In genomic region chr6:128849902-128850301, GRCm38 (mm10) we compare ENCODE assay signal across 10 mouse cellular contexts. TPM values are rescaled to one million over a fixed set of nuclear protein-coding genes. Genes with fewer than 3 reads are reported as not detected.
DNase-seq lines count a peak whose midpoint lies in the region; ATAC-seq and TF ChIP-seq lines count a peak whose summit lies in the region.
"Had no signal": no experiment of that assay in that cellular context is flagged by ENCODE, and none has a peak within 500 bp of the region (broad histone marks: within the 10 kb centered on the region; RNA-seq: fewer than 3 reads in every experiment).

No protein-coding gene starts in this region.

- H3K36me3 ChIP-seq in liver, adult 2 months (ENCODE audit: control insufficient read depth, insufficient read depth, low read length): no peaks in the 10 kb centered on the region
- H3K36me3 ChIP-seq in liver, embryonic 12.5 days: no peaks in the 10 kb centered on the region
- no peaks in the 10 kb centered on the region for H3K36me3 ChIP-seq in lung, postnatal 0 days (ENCODE audit: insufficient read depth, low read length)
- no peaks in the 10 kb centered on the region for H3K36me3 ChIP-seq in stomach, postnatal 0 days (ENCODE audit: control insufficient read depth, insufficient read depth, low read length)

- intact Hi-C loops in gastrocnemius, postnatal 14 days (cut with DNase I; ENCODE audit: low total_unique reads): loop anchor here (5.0 to 10.0 kb wide), 4 partner anchors 217 to 515 kb away; no protein-coding TSS in a partner anchor

- no peak for TF ChIP-seq EP300 in lung, postnatal 0 days (IDR thresholded peaks at IDR 0.05)
- no peak for TF ChIP-seq EP300 in stomach, postnatal 0 days (optimal IDR thresholded peaks at IDR 0.05)

- H3K27me3 ChIP-seq in liver, adult 2 months (ENCODE audit: control insufficient read depth, insufficient read depth, low read length): no peaks in the 10 kb centered on the region
- no peaks in the 10 kb centered on the region for H3K27me3 ChIP-seq in liver, embryonic 12.5 days (replicated peaks)
- H3K27me3 ChIP-seq in lung, postnatal 0 days (replicated peaks; ENCODE audit: insufficient read depth, low read length): no peaks in the 10 kb centered on the region
- H3K27me3 ChIP-seq in stomach, postnatal 0 days (ENCODE audit: control insufficient read depth, insufficient read depth, low read length): no peaks in the 10 kb centered on the region

- no peak overlapping the region for H3K9ac ChIP-seq in liver, adult 2 months (ENCODE audit: low read depth, low read length)
- no peak overlapping the region for H3K9ac ChIP-seq in liver, embryonic 12.5 days
- no peak overlapping the region for H3K9ac ChIP-seq in lung, postnatal 0 days (replicated peaks; ENCODE audit: low read depth)
- no peak overlapping the region for H3K9ac ChIP-seq in stomach, postnatal 0 days (ENCODE audit: low read length)

- H3K4me1 ChIP-seq in liver, adult 2 months (ENCODE audit: control insufficient read depth, insufficient read depth, low read length): peaks cover 6% of the 10 kb centered on the region
- H3K4me1 ChIP-seq in liver, embryonic 12.5 days: peaks cover 10% of the 10 kb centered on the region
- no peaks in the 10 kb centered on the region for H3K4me1 ChIP-seq in lung, postnatal 0 days (ENCODE audit: insufficient read depth, low read depth, low read length)
- H3K4me1 ChIP-seq in stomach, postnatal 0 days (replicated peaks; ENCODE audit: control insufficient read depth, insufficient read depth): no peaks in the 10 kb centered on the region

- H3K4me2 ChIP-seq in liver, embryonic 12.5 days: no peak overlapping the region
- H3K4me2 ChIP-seq in lung, postnatal 0 days (replicated peaks; ENCODE audit: low read depth, low read length): no peak overlapping the region
- H3K4me2 ChIP-seq in stomach, postnatal 0 days (replicated peaks; ENCODE audit: low read depth): no peak overlapping the region

- 43% methylated on average over 2 of the region's 2 CpGs for WGBS in liver, adult 2 months
- whole genome bisulfite sequencing in liver, embryonic 12.5 days (ENCODE audit: insufficient replicate concordance): 46% methylated on average over 2 of the region's 2 CpGs
- WGBS in lung, postnatal 0 days: 52% methylated on average over 2 of the region's 2 CpGs
- WGBS in stomach, postnatal 0 days: 52% methylated on average over 2 of the region's 2 CpGs

- no peaks in the 10 kb centered on the region for H3K9me3 ChIP-seq in liver, embryonic 12.5 days (replicated peaks)
- H3K9me3 ChIP-seq in lung, postnatal 0 days (ENCODE audit: low read length): no peaks in the 10 kb centered on the region
- H3K9me3 ChIP-seq in stomach, postnatal 0 days (ENCODE audit: control insufficient read depth, low read length): no peaks in the 10 kb centered on the region

- TF ChIP-seq POLR2A in liver, adult 2 months (IDR thresholded peaks at IDR 0.05; ENCODE audit: extremely low read depth, insufficient read depth, low read length): no peak
- no peak for TF ChIP-seq POLR2A in brain, embryonic 14.5 days (IDR thresholded peaks at IDR 0.05; ENCODE audit: borderline replicate concordance, extremely low read depth, insufficient read depth, insufficient read length, poor library complexity, severe bottlenecking)

- H3K27ac ChIP-seq in liver, adult 2 months (replicated peaks; ENCODE audit: insufficient read depth, low read depth, low read length): no peak overlapping the region
- no peak overlapping the region for H3K27ac ChIP-seq in liver, embryonic 12.5 days
- H3K27ac ChIP-seq in lung, postnatal 0 days (ENCODE audit: low read length): 0 out of 2 replicates have a peak overlapping the region, but pooled peaks have one; percentile 22
- no peak overlapping the region for H3K27ac ChIP-seq in stomach, postnatal 0 days (replicated peaks)

- peak; percentile 14 for DNase-seq in cerebellum, adult 11 months
- DNase-seq in cerebellum, adult 11-12 months: no peak
- DNase-seq in liver, adult 2 months (ENCODE audit: extremely low read depth, low read depth, low spot score): peak; percentile 62
- peak; percentile 73 for DNase-seq in brain, embryonic 14.5 days (ENCODE audit: low read depth)
- peak; percentile 26 for DNase-seq in gastrocnemius, postnatal 14 days
- peak; percentile 78 for DNase-seq in lung, postnatal 0 days (ENCODE audit: low spot score)
- DNase-seq in stomach, postnatal 0 days (ENCODE audit: low spot score): peak; percentile 76

- TF ChIP-seq CTCF in liver, adult 2 months (IDR thresholded peaks at IDR 0.05; ENCODE audit: low read depth, low read length): peak; percentile 72
- TF ChIP-seq CTCF in brain, embryonic 14.5 days (IDR thresholded peaks at IDR 0.05; ENCODE audit: borderline replicate concordance, extremely low read depth, insufficient read depth, insufficient read length): peak; percentile 69
- TF ChIP-seq CTCF in lung, postnatal 0 days (IDR thresholded peaks at IDR 0.05): peak; percentile 83
- TF ChIP-seq CTCF in stomach, postnatal 0 days (IDR thresholded peaks at IDR 0.05; ENCODE audit: low read depth): peak; percentile 83

- ATAC-seq in liver, embryonic 12.5 days: no peak
- ATAC-seq in lung, postnatal 0 days: peak; percentile 23
- peak; percentile 43; the same call in 1 of the 2 replicates for ATAC-seq in stomach, postnatal 0 days (ENCODE audit: low FRiP score, low TSS enrichment)

- no peaks in the 10 kb centered on the region for H3K79me2 ChIP-seq in liver, adult 2 months (ENCODE audit: control insufficient read depth, insufficient read depth, low read length)

- H3K4me3 ChIP-seq in liver, adult 2 months (ENCODE audit: insufficient read depth, low read depth, low read length): no peak overlapping the region
- no peak overlapping the region for H3K4me3 ChIP-seq in liver, embryonic 12.5 days
- no peak overlapping the region for H3K4me3 ChIP-seq in lung, postnatal 0 days (ENCODE audit: low read depth, low read length)
- no peak overlapping the region for H3K4me3 ChIP-seq in stomach, postnatal 0 days (ENCODE audit: low read depth, low read length)
- H3K4me3 ChIP-seq: myocyte had no signal

RNA-seq across cellular contexts. Expression of gene Klrb1b, which starts 23.8 kb away (rescaled TPM):
- total RNA-seq in liver, adult 2 months (2014; rRNA removed): 0.07 and 0.09 TPM in 2 replicates
- polyA plus RNA-seq in liver, adult 2 months (2012; rRNA removed): not detected in 2 replicates
- polyA plus RNA-seq in liver, embryonic 12.5 days (2016; fragmentation: Nextera tagmentation; extraction: Ambion mirVana): not detected in 2 replicates
- 0.05 TPM in 1 of 2 replicates, not detected in the other for polyA plus RNA-seq in brain, embryonic 14.5 days (2012; rRNA removed)
- not detected for total RNA-seq in gastrocnemius, postnatal 14 days (2021)
- polyA plus RNA-seq in lung, postnatal 0 days (2015; fragmentation: Nextera tagmentation; extraction: Ambion mirVana): 0.26 and 0.35 TPM in 2 replicates
- 0.16 and 0.19 TPM in 2 replicates for polyA plus RNA-seq in stomach, postnatal 0 days (2015; fragmentation: Nextera tagmentation; extraction: Ambion mirVana)
- polyA plus RNA-seq: heart, embryonic 14.5 days; myocyte had no signal

RNA-seq across cellular contexts. Expression of gene Gm44511, which starts 23.8 kb away (rescaled TPM):
- 0.37 TPM in 1 of 2 replicates, not detected in the other for total RNA-seq in liver, adult 2 months (2014; rRNA removed)
- not detected in 2 replicates for polyA plus RNA-seq in liver, adult 2 months (2012; rRNA removed)
- polyA plus RNA-seq in liver, embryonic 12.5 days (2016; fragmentation: Nextera tagmentation; extraction: Ambion mirVana): not detected in 2 replicates
- polyA plus RNA-seq in brain, embryonic 14.5 days (2012; rRNA removed): not detected in 2 replicates
- total RNA-seq in gastrocnemius, postnatal 14 days (2021): not detected
- polyA plus RNA-seq in lung, postnatal 0 days (2015; fragmentation: Nextera tagmentation; extraction: Ambion mirVana): 0.26 TPM in 1 of 2 replicates, not detected in the other
- not detected in 2 replicates for polyA plus RNA-seq in stomach, postnatal 0 days (2015; fragmentation: Nextera tagmentation; extraction: Ambion mirVana)
- polyA plus RNA-seq: heart, embryonic 14.5 days; myocyte had no signal

RNA-seq across cellular contexts. Expression of gene Clec2i, which starts 37.5 kb away (rescaled TPM):
- total RNA-seq in liver, adult 2 months (2014; rRNA removed): 0.60 and 0.65 TPM in 2 replicates
- 0.07 and 0.10 TPM in 2 replicates for polyA plus RNA-seq in liver, adult 2 months (2012; rRNA removed)
- 0.06 TPM in 1 of 2 replicates, not detected in the other for polyA plus RNA-seq in liver, embryonic 12.5 days (2016; fragmentation: Nextera tagmentation; extraction: Ambion mirVana)
- polyA plus RNA-seq in brain, embryonic 14.5 days (2012; rRNA removed): not detected in 2 replicates
- total RNA-seq in gastrocnemius, postnatal 14 days (2021): not detected
- 0.11 and 0.14 TPM in 2 replicates for polyA plus RNA-seq in lung, postnatal 0 days (2015; fragmentation: Nextera tagmentation; extraction: Ambion mirVana)
- polyA plus RNA-seq in stomach, postnatal 0 days (2015; fragmentation: Nextera tagmentation; extraction: Ambion mirVana): 0.06 and 0.17 TPM in 2 replicates
- polyA plus RNA-seq: myocyte had no signal

RNA-seq across cellular contexts. Expression of gene BC035044, which starts 41.0 kb away (rescaled TPM):
- 1.1 and 3.3 TPM in 2 replicates for total RNA-seq in liver, adult 2 months (2014; rRNA removed)
- 0.15 and 0.31 TPM in 2 replicates for polyA plus RNA-seq in liver, adult 2 months (2012; rRNA removed)
- 6.3 and 6.4 TPM in 2 replicates for polyA plus RNA-seq in liver, embryonic 12.5 days (2016; fragmentation: Nextera tagmentation; extraction: Ambion mirVana)
- polyA plus RNA-seq in brain, embryonic 14.5 days (2012; rRNA removed): 0.30 and 0.49 TPM in 2 replicates
- total RNA-seq in gastrocnemius, postnatal 14 days (2021): under 1 TPM in 1 of 2 experiments, not detected in 1; 0.13 TPM
- 0.58 and 1.2 TPM in 2 replicates for polyA plus RNA-seq in lung, postnatal 0 days (2015; fragmentation: Nextera tagmentation; extraction: Ambion mirVana)
- polyA plus RNA-seq in stomach, postnatal 0 days (2015; fragmentation: Nextera tagmentation; extraction: Ambion mirVana): 0.59 and 0.68 TPM in 2 replicates
- polyA plus RNA-seq: myocyte had no signal
